Mouse (Mus musculus) bone marrow macrophage, adult 2 months (primary cell): ENCODE results near the gene Srcin1. TPM values are rescaled to one million over a fixed set of nuclear protein-coding genes. Genes with fewer than 3 reads are reported as not detected.

Source experiments
- H3K27ac ChIP-seq: 2 replicates; pipeline ENCODE4 v1.5.1; 2012; ENCODE audit warnings: low read depth, low read length; ENCODE audit not compliant: insufficient read depth
- H3K4me1 ChIP-seq: 2 replicates; pipeline ENCODE4 v1.6.1; 2012; ENCODE audit warnings: low read length; ENCODE audit not compliant: control insufficient read depth, insufficient read depth
- H3K4me3 ChIP-seq: 2 replicates; pipeline ENCODE4 v1.5.1; 2012; ENCODE audit warnings: mild to moderate bottlenecking, low read length, moderate library complexity; ENCODE audit not compliant: insufficient read depth
- CTCF ChIP-seq: IDR thresholded peaks from 2 replicates; pipeline ENCODE4 v1.5.1; 2012; ENCODE audit warnings: low read depth, mild to moderate bottlenecking, low read length, moderate library complexity
- POLR2A ChIP-seq: IDR thresholded peaks from 2 replicates; pipeline ENCODE4 v1.6.1; 2012; ENCODE audit warnings: mild to moderate bottlenecking, low read depth, low read length, borderline replicate concordance
- polyA plus RNA-seq: library from polyadenylated mRNA; stranded (reverse); fragments of >200 nt; gene quantifications from 2 replicates; pipeline ENCODE4 v1.2.4, GENCODE M21; 2012; ENCODE audit not compliant: missing spikeins, insufficient read depth, insufficient read length

The Srcin1 gene
- polyA plus RNA-seq, 1 experiment, result not detected

DNA sequence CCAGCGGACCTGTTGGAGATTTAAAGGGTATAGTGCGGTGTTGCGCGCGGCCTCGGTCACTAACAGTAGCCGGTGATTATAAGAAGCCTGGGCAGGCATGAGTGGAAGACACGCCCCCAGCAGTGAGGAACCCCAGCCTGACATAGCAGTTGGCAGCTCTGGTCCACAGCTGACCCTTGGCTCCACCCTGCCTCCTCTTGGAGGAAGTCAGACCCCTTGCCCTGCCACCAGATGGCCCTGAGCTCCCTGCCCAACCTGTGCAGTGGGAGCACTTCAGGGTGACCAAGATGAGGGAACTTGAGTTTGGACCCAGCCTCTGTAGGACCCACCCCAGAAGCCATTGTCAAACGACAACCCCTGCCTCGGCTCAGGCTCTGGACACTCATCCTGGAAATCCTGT lies 84.3 kb downstream of the Srcin1 start:
- H3K4me3 ChIP-seq, result no peak overlapping the region
- no peak overlapping the region for H3K27ac ChIP-seq
- H3K4me1 ChIP-seq, result no peaks in the 10 kb centered on the region
- TF ChIP-seq POLR2A, result no peak
- no peak for TF ChIP-seq CTCF

DNA sequence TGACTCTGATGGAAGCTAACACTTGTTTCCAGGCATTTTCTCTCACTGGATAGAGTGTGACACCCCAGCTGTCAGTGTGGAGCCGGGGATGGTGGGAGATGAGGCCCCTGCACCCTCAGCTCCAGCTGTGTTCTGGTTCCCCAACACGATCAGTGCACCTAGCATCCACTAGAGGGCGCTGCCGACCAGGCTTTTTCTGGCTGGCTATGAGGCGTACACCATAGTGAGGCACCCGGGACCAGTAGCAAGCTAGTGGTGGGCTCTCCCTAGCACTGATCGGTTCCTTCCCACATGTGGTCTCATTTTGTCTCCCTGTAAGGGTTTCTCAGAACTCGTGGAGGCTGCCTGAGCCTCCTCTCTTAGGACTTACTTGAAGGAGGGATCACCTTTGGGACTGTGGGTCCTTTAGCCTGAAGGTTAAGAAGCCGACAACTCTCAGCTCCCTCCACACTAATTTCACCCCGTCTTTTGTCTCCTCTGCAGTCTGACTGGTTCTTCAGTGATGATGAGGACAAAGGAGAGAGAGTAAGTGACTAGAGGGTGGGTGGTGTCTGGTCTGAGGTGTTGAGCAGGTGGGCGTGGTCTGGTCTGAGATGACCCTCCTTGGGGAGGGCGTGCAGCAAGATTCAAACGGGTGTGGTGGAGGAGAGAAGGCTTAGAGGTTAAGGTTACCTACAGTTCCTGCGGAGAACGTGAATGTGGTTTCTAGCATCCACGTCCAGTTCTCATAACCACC lies 86.2 kb downstream of the Srcin1 start:
- H3K4me1 ChIP-seq, result no peaks in the 10 kb centered on the region
- no peak overlapping the region for H3K4me3 ChIP-seq
- H3K27ac ChIP-seq, result no peak overlapping the region
- TF ChIP-seq POLR2A (no peak), CTCF (peak; percentile 96)

DNA sequence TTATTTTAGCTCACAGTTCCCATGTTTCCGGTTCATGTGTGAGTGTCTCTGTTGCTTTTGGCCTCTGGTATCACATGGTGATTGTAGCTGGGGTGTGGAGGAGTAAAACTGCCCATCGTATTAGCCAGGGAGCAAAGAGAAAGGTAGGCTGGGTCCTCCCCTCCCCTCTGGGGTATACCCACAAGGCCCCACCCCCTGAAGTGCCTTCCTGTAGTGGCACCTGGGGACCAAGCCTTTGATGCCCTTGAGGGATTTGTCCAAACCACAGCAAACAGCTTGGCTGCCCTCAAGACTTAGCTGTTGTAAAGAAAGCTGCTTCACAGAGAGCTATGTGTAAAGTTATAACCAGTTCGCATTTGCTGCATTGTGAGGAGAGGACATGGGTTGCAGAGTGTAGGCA lies 88.3 kb downstream of the Srcin1 start:
- Histone ChIP-seq H3K4me3 (no peak overlapping the region), H3K4me1 (no peaks in the 10 kb centered on the region), H3K27ac (no peak overlapping the region)
- TF ChIP-seq POLR2A (no peak), CTCF (no peak)

DNA sequence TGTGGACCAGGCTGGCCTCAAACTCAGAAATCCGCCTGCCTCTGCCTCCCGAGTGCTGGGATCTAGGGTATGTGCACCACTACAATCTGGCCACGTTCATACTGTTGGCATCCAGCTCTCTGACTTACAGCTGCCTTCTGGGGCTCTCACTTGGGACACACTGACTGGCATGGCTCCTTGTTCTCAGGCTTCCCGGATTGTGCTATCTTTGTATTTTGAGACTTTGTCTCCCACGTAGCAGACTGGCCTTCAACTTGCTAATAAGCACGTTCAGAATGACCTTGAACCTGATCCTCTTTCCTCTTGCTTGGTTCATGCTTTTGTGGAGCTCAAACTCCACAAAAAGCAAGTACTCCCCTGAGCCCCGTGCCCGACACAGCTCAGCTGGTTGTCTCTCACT lies 90.3 kb downstream of the Srcin1 start:
- Histone ChIP-seq H3K4me1 (no peaks in the 10 kb centered on the region), H3K4me3 (no peak overlapping the region), H3K27ac (no peak overlapping the region)
- TF ChIP-seq POLR2A (no peak), CTCF (no peak)

GRCm38 (mm10) chr11:97479824-97480223 lies 96.2 kb downstream of the Srcin1 start:
- Histone ChIP-seq H3K4me1 (peaks cover 7% of the 10 kb centered on the region), H3K4me3 (no peak overlapping the region), H3K27ac (no peak overlapping the region)
- TF ChIP-seq POLR2A, result no peak
- no peak for TF ChIP-seq CTCF

GRCm38 (mm10) chr11:97479085-97479484 lies 96.9 kb downstream of the Srcin1 start:
- Histone ChIP-seq H3K27ac (no peak overlapping the region), H3K4me1 (peaks cover 7% of the 10 kb centered on the region), H3K4me3 (no peak overlapping the region)
- TF ChIP-seq POLR2A (no peak), CTCF (no peak)

GRCm38 (mm10) chr11:97478345-97478744 lies 97.6 kb downstream of the Srcin1 start:
- peaks cover 7% of the 10 kb centered on the region for H3K4me1 ChIP-seq
- TF ChIP-seq CTCF (no peak), POLR2A (no peak)
- H3K4me3 ChIP-seq, result no peak overlapping the region
- no peak overlapping the region for H3K27ac ChIP-seq

DNA sequence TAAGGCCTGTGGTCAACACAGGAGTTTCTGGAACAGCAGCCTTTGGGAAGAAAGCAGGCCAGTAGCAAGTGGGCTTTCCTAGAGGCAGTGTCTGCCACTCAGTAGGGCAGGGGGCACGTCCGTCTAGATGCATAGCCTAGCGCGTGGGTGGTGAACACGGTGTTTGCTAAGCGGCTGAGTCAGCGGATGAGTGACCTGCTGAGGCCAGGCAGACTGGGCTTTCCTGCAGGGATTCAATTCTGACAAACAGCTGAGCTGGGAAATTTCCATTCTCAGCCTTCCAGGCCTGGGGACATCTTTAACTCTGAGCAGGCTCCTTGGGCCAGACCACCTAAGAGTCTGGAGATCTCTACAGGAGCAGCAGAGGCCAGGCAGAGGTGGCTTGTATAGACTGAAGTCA lies 98.6 kb downstream of the Srcin1 start:
- H3K4me3 ChIP-seq, result no peak overlapping the region
- H3K27ac ChIP-seq, result no peak overlapping the region
- peaks cover 7% of the 10 kb centered on the region for H3K4me1 ChIP-seq
- no peak for TF ChIP-seq POLR2A
- TF ChIP-seq CTCF, result no peak

GRCm38 (mm10) chr11:97476334-97477095 lies 99.5 kb downstream of the Srcin1 start:
- Histone ChIP-seq H3K27ac (no peak overlapping the region), H3K4me3 (no peak overlapping the region), H3K4me1 (peaks cover 7% of the 10 kb centered on the region)
- TF ChIP-seq CTCF, result peak; percentile 2
- no peak for TF ChIP-seq POLR2A

DNA sequence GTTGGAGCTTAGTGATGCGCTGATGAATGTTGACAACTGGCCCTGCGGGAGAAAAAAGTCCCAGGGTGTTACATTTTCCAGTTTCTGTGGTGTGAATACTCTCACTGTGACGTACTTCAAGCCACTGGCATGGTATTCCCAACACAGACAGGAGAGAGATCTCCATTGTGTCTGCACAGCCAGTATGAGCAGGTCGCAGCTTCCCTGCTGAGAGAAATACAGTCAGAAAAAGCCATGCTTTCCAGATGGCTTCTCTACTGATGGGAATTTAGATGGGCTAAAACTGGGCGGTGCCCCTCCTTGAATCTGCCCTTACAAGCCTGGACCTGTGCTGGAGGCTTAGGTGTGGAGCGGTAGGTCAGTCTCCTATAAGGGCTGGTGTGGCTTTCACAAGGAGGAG lies 104.7 kb downstream of the Srcin1 start:
- no peaks in the 10 kb centered on the region for H3K4me1 ChIP-seq
- TF ChIP-seq CTCF (no peak), POLR2A (no peak)

More for the DNA sequence above, 104.7 kb downstream of the Srcin1 start:
- no peak overlapping the region for H3K4me3 ChIP-seq
- H3K27ac ChIP-seq, result no peak overlapping the region
